Mouse (Mus musculus): ENCODE data around the gene Msmp. TPM values are rescaled to one million over a fixed set of nuclear protein-coding genes. Genes with fewer than 3 reads are reported as not detected.

The Msmp gene
- not detected for total RNA-seq (2023)

DNA sequence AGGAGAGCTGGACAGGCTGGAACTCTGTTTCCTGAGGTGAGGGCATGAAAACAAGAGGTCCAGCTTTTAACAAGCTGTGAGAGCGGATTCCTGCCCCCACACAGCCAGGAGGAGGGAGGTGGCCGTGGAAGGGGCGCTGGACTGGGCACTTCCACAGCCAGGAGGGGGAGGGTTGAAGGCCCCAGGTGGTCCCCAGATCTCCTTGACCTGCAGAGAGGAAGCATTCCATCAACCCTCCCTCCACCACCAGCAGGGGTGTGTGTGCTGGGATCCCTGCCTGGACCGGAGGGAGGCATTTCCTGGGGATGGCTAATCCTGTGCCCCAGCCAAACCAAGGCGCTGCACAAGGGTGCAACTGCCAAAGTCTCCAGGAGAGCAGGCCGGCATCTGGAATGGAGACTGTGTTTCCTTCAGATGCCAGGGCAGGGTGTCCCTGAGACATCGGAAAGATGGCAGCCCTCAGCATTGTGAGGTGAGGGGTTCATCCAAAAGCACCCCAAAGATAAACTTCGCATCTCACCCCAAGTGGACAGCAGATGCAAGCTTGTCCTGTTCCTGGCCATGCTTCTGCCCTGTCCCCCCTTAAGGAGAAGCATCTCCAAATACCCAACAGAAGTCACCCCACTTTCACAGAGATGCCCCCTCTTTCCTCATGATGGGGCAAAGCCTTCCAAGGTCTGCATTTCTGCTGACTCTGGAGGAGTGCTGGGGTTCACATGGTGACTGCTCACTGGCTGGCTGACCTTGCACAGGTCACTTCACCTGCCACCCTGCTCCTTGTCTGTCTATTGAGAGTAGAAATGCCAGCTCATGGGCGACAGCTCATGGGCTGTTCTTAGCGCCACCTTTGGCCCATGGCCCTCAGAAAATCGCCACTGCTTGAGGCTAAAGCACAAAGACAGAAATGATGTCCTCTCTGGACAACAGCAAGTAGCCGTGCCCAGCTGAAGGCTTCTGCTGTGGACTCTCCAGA is at the start of gene Msmp:
TSS of gene Msmp (minus strand) at position 51 of the 973 bp plus-strand sequence.

GRCm38 (mm10) chr4:43631046-43631955 is 47.0 kb upstream of the Msmp start, which contains the start of gene Npr2:
Npr2 (plus strand) TSS chr4:43631935.

GRCm38 (mm10) chr4:43578376-43579204 is 5.7 kb downstream of the Msmp start, which contains the start of the genes Rgp1 and Gba2:
Rgp1 (plus strand) TSS chr4:43578715.
Gba2 (minus strand) TSS chr4:43578873.

DNA sequence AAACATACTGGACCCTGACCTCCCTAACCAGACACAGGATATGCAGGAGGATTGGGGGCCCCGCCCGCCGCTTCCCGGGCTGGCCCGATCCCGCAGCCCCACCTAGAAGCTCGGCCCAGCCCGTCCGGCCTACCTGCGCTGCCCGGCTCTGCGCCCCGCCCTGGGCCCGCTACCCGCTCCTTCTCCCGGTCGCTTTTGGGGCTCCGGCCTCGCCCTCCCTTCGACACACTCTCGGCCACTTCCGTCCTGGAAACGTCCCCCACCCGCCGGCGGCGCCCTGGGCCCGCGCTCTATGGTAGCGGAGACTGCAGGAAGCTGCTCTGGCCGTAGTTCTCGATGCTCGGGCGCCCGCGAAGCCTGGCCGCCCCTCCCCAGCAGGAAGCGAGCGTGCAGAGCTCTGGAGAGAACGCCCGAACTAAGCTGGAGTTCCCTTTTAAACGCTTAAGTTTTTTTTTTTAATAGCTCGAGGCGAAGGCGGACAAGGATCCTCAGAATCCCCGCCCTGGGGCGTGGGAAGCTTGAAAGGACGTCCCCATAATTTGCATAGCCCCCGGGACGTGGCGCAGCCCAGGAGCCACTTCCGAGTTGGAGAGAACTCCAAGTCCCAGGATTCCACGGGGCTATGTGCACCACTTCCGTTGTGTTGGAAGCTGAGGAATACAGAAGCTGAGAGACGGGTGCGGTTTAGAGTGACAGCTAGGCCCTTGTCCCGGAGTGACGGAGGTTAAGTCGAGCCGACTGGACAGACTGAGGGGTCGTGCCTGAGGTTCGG is 22.1 kb downstream of the Msmp start, which contains the start of the genes Creb3 and Tln1:
TSS of gene Creb3 (plus strand) at position 336 of the 772 bp plus-strand sequence.
TSS of gene Tln1 (minus strand) at position 695 of the 772 bp plus-strand sequence.

Other genes with a start within 250 kb of the Msmp start
- 1 to 10 TPM; 2.9 to 3.4 TPM for gene Rusc2, start 202.5 kb downstream of the Msmp start, total RNA-seq (2023)
- not detected for gene Fam166b, start 155.4 kb downstream of the Msmp start, total RNA-seq (2023)
- 1 to 10 TPM; 5.8 to 8.1 TPM for gene Tesk1, start 142.6 kb downstream of the Msmp start, total RNA-seq (2023)
- gene Cd72, start 129.9 kb downstream of the Msmp start, total RNA-seq (2023), result 10 to 100 TPM in 1 of 2 experiments, 1 to 10 TPM in 1; 2.2 to 24.5 TPM
- under 1 TPM in 1 of 2 experiments, not detected in 1; 0.31 TPM for gene Sit1, start 100.8 kb downstream of the Msmp start, total RNA-seq (2023)
- 1 to 10 TPM; 5.1 to 5.2 TPM for gene Ccdc107, start 91.6 kb downstream of the Msmp start, total RNA-seq (2023)
- 10 to 100 TPM; 31.2 to 32.1 TPM for gene Arhgef39, start 84.8 kb downstream of the Msmp start, total RNA-seq (2023)
- gene Car9, start 77.5 kb downstream of the Msmp start, total RNA-seq (2023), result 1 to 10 TPM; 1.1 to 2.6 TPM
- gene Tpm2, start 60.7 kb downstream of the Msmp start, total RNA-seq (2023), result under 1 TPM; 0.60 to 0.68 TPM
- gene Creb3, start 22.2 kb downstream of the Msmp start, total RNA-seq (2023), result 10 to 100 TPM; 67.4 to 72.8 TPM
- 100 to 1,000 TPM; 547 to 593 TPM for gene Tln1, start 21.8 kb downstream of the Msmp start, total RNA-seq (2023)
- 10 to 100 TPM; 47.1 to 49.4 TPM for gene Rgp1, start 5.8 kb downstream of the Msmp start, total RNA-seq (2023)
- gene Gba2, start 5.6 kb downstream of the Msmp start, total RNA-seq (2023), result 10 to 100 TPM; 28.4 to 32.8 TPM
- gene Npr2, start 47.4 kb upstream of the Msmp start, total RNA-seq (2023), result under 1 TPM; 0.33 to 0.80 TPM
- not detected for gene Spag8, start 69.1 kb upstream of the Msmp start, total RNA-seq (2023)
- gene Hint2, start 72.0 kb upstream of the Msmp start, total RNA-seq (2023), result 10 to 100 TPM in 1 of 2 experiments, 1 to 10 TPM in 1; 8.7 to 10.2 TPM
- under 1 TPM; 0.60 to 0.66 TPM for gene Tmem8b, start 84.5 kb upstream of the Msmp start, total RNA-seq (2023)
- under 1 TPM in 1 of 2 experiments, not detected in 1; 0.11 TPM for gene Fam221b, start 84.7 kb upstream of the Msmp start, total RNA-seq (2023)
- gene Olfr70, start 116.3 kb upstream of the Msmp start, total RNA-seq (2023), result not detected
- not detected for gene Olfr71, start 125.8 kb upstream of the Msmp start, total RNA-seq (2023)
- not detected for gene Hrct1, start 142.7 kb upstream of the Msmp start, total RNA-seq (2023)
- not detected for gene Spaar, start 145.5 kb upstream of the Msmp start, total RNA-seq (2023)
- not detected for gene Olfr159, start 186.5 kb upstream of the Msmp start, total RNA-seq (2023)
- gene Olfr156, start 239.4 kb upstream of the Msmp start, total RNA-seq (2023), result not detected

All from neutrophil, adult 59 days (primary cell).